Mouse (Mus musculus) thymus, adult 2 months (tissue): Measurements from ENCODE around the gene Zfp382. TPM values are rescaled to one million over a fixed set of nuclear protein-coding genes. Genes with fewer than 3 reads are reported as not detected.
A peak's percentile ranks its signal among the peaks of the same experiment; 100 is the strongest.

Experiments
- DNase-seq: peaks from one replicate; pipeline ENCODE4 v3.0.0; 2021
- H3K27ac ChIP-seq: fragments of 200-500 bp; 2 replicates; pipeline ENCODE4 v1.5.1; 2012; ENCODE audit warnings: low read length, control low read depth; ENCODE audit not compliant: control insufficient read depth, insufficient read depth
- H3K27me3 ChIP-seq: fragments of 200-500 bp; 2 replicates; pipeline ENCODE4 v1.6.1; 2012; ENCODE audit warnings: mild to moderate bottlenecking, low read length, moderate library complexity, mixed read lengths; ENCODE audit not compliant: control insufficient read depth, insufficient read depth
- H3K36me3 ChIP-seq: fragments of 200-500 bp; 2 replicates; pipeline ENCODE4 v1.6.1; 2012; ENCODE audit warnings: mild to moderate bottlenecking, low read length, moderate library complexity; ENCODE audit not compliant: control insufficient read depth, insufficient read depth
- H3K4me1 ChIP-seq: fragments of 200-500 bp; replicated peaks from 2 replicates; pipeline ENCODE4 v1.6.1; 2012; ENCODE audit warnings: low read length; ENCODE audit not compliant: control insufficient read depth, insufficient read depth
- H3K4me3 ChIP-seq: fragments of 200-500 bp; 2 replicates; pipeline ENCODE4 v1.5.1; 2012; ENCODE audit warnings: mild to moderate bottlenecking, low read length, control low read depth, moderate library complexity; ENCODE audit not compliant: control insufficient read depth, insufficient read depth
- CTCF ChIP-seq: fragments of 200-500 bp; IDR thresholded peaks from 2 replicates; pipeline ENCODE4 v1.5.1; 2012; ENCODE audit warnings: mild to moderate bottlenecking, control low read depth, low read length, moderate library complexity, borderline replicate concordance; ENCODE audit not compliant: control insufficient read depth, poor library complexity, insufficient read depth; ENCODE audit errors: extremely low read depth
- POLR2A ChIP-seq: fragments of 200-500 bp; IDR thresholded peaks from 2 replicates; pipeline ENCODE4 v1.6.1; 2012; ENCODE audit warnings: mild to moderate bottlenecking, low read length, control low read depth, moderate library complexity; ENCODE audit not compliant: control insufficient read depth, poor library complexity, insufficient read depth; ENCODE audit errors: extremely low read depth
- WGBS: fragments of 180-500 bp; shearing (Covaris S2); methylation state at CpG from one replicate; pipeline ENCODE4 v1.1.7; 2018; 5-methylcytosine and 5-hydroxymethylcytosine counted together
- polyA plus RNA-seq: library from polyadenylated mRNA; depleted of rRNA; stranded (reverse); fragments of >200 nt; gene quantifications from 2 replicates; pipeline ENCODE4 v1.2.3, GENCODE M21; 2012

Gene Zfp382
- polyA plus RNA-seq, 1 experiment, result 5.4 TPM

GRCm38 (mm10) chr7:30090970-30091585, 30.7 kb upstream of the Zfp382 start:
- 5% methylated on average over 9 of the region's 9 CpGs for WGBS
- Histone ChIP-seq H3K4me3 (peak overlapping the region; percentile 22), H3K4me1 (peaks cover 13% of the 10 kb centered on the region), H3K27ac (no peak overlapping the region), H3K27me3 (no peaks in the 10 kb centered on the region), H3K36me3 (no peaks in the 10 kb centered on the region)
- no peak for TF ChIP-seq POLR2A
- TF ChIP-seq CTCF, result no peak
- no peak for DNase-seq

- Histone ChIP-seq H3K4me1 (peaks cover 20% of the 10 kb centered on the region), H3K36me3 (no peaks in the 10 kb centered on the region), H3K27ac (no peak overlapping the region), H3K27me3 (no peaks in the 10 kb centered on the region), H3K4me3 (no peak overlapping the region)
- TF ChIP-seq CTCF (no peak), POLR2A (no peak)
- DNase-seq, result no peak
- 94% methylated on average over 9 of the region's 9 CpGs for WGBS
Observed at GRCm38 (mm10) chr7:30092666-30093065, 29.1 kb upstream of the Zfp382 start.

- peaks cover 26% of the 10 kb centered on the region for H3K4me1 ChIP-seq
- H3K27ac ChIP-seq, result no peak overlapping the region
- no peak overlapping the region for H3K4me3 ChIP-seq
- H3K27me3 ChIP-seq, result no peaks in the 10 kb centered on the region
- no peaks in the 10 kb centered on the region for H3K36me3 ChIP-seq
- TF ChIP-seq POLR2A (no peak), CTCF (no peak)
- DNase-seq, result no peak
- 90% methylated on average over 6 of the region's 6 CpGs for WGBS
Observed at GRCm38 (mm10) chr7:30093918-30094415, 27.8 kb upstream of the Zfp382 start.

- WGBS, result under 1% methylated on average over 26 of the region's 26 CpGs
- Histone ChIP-seq H3K27ac (peak within 1 kb of the TSS; percentile 90), H3K4me1 (peaks cover 22% of the 10 kb centered on the region), H3K4me3 (peak within 1 kb of the TSS; percentile 94), H3K36me3 (no peaks in the 10 kb centered on the region), H3K27me3 (no peaks in the 10 kb centered on the region)
- TF ChIP-seq CTCF, result peak; percentile 56; the same call in 1 of the 2 replicates
- peak; percentile 69 for TF ChIP-seq POLR2A
- DNase-seq, result peak; percentile 89
Observed at GRCm38 (mm10) chr7:30094646-30095429, 26.9 kb upstream of the Zfp382 start, which contains the start of gene Zfp260. Gene Zfp260 (plus strand): TSS chr7:30094777.

- Histone ChIP-seq H3K4me3 (no peak overlapping the region), H3K36me3 (peaks cover under 1% of the 10 kb centered on the region; the same call in 1 of the 2 replicates), H3K27ac (no peak overlapping the region), H3K4me1 (peaks cover 22% of the 10 kb centered on the region), H3K27me3 (no peaks in the 10 kb centered on the region)
- 10% methylated on average over 5 of the region's 5 CpGs for WGBS
- no peak for DNase-seq
- no peak for TF ChIP-seq POLR2A
- no peak for TF ChIP-seq CTCF
Observed at GRCm38 (mm10) chr7:30095551-30096125, 26.1 kb upstream of the Zfp382 start.

- 60% methylated on average over 13 of the region's 13 CpGs for WGBS
- peak; percentile 74 for DNase-seq
- peak overlapping the region; percentile 73 for H3K27ac ChIP-seq
- H3K4me1 ChIP-seq, result peaks cover 17% of the 10 kb centered on the region
- no peaks in the 10 kb centered on the region for H3K27me3 ChIP-seq
- TF ChIP-seq CTCF (no peak), POLR2A (no peak)
- H3K36me3 ChIP-seq, result peaks cover 28% of the 10 kb centered on the region
- no peak overlapping the region for H3K4me3 ChIP-seq
Observed at GRCm38 (mm10) chr7:30099297-30099696, 22.4 kb upstream of the Zfp382 start.
